Mouse (Mus musculus): Measurements from ENCODE around the gene Ctns.

The Ctns gene

GRCm38 (mm10) chr11:73194444-73194843 is 4.4 kb downstream of the Ctns start:
- DNase-seq (ENCODE audit: low spot score in 2 of 2) = no peak

GRCm38 (mm10) chr11:73193047-73193446 is 5.8 kb downstream of the Ctns start:
- peak in 1 of 2 experiments; percentile 48 for DNase-seq (ENCODE audit: low spot score in 2 of 2)

GRCm38 (mm10) chr11:73187231-73187630 is 11.6 kb downstream of the Ctns start:
- DNase-seq (ENCODE audit: low spot score in 2 of 2) = no peak

GRCm38 (mm10) chr11:73185872-73186615 is 12.8 kb downstream of the Ctns start:
- DNase-seq (ENCODE audit: low spot score in 2 of 2) = no peak

- no peak for DNase-seq (ENCODE audit: low spot score in 2 of 2)
Measured at GRCm38 (mm10) chr11:73177895-73178294, 20.9 kb downstream of the Ctns start.

GRCm38 (mm10) chr11:73177509-73177875 is 21.4 kb downstream of the Ctns start:
- DNase-seq (ENCODE audit: low spot score in 2 of 2) = peak; percentile 83 to 85

GRCm38 (mm10) chr11:73176608-73177508 is 22.0 kb downstream of the Ctns start, which contains the start of the genes Emc6 and Tax1bp3:
Gene Emc6, minus strand, starts transcription at chr11:73177037.
Gene Tax1bp3, plus strand, starts transcription at chr11:73177083.
- DNase-seq (ENCODE audit: low spot score in 2 of 2) = peak; percentile 97

- DNase-seq (ENCODE audit: low spot score in 2 of 2) = no peak
Measured at GRCm38 (mm10) chr11:73176186-73176585, 22.7 kb downstream of the Ctns start.

GRCm38 (mm10) chr11:73175612-73176011 is 23.2 kb downstream of the Ctns start:
- no peak for DNase-seq (ENCODE audit: low spot score in 2 of 2)

- DNase-seq (ENCODE audit: low spot score in 2 of 2) = peak; percentile 79 to 80
Measured at GRCm38 (mm10) chr11:73172186-73172585, 26.7 kb downstream of the Ctns start.

GRCm38 (mm10) chr11:73169231-73169630 is 29.6 kb downstream of the Ctns start:
- no peak for DNase-seq (ENCODE audit: low spot score in 2 of 2)

GRCm38 (mm10) chr11:73168576-73168975 is 30.3 kb downstream of the Ctns start:
- no peak for DNase-seq (ENCODE audit: low spot score in 2 of 2)

GRCm38 (mm10) chr11:73168071-73168470 is 30.8 kb downstream of the Ctns start:
- DNase-seq (ENCODE audit: low spot score in 2 of 2) = no peak

GRCm38 (mm10) chr11:73162284-73162683 is 36.6 kb downstream of the Ctns start:
- no peak for DNase-seq (ENCODE audit: low spot score in 2 of 2)

GRCm38 (mm10) chr11:73161616-73162015 is 37.2 kb downstream of the Ctns start:
- DNase-seq (ENCODE audit: low spot score in 2 of 2) = no peak

- peak; percentile 75 to 78 for DNase-seq (ENCODE audit: low spot score in 2 of 2)
Measured at GRCm38 (mm10) chr11:73160811-73161200, 38.0 kb downstream of the Ctns start.

- DNase-seq (ENCODE audit: low spot score in 2 of 2) = no peak
Measured at GRCm38 (mm10) chr11:73159957-73160810, 38.7 kb downstream of the Ctns start, which contains the start of gene P2rx5. Gene P2rx5, plus strand, starts transcription at chr11:73160421.

- DNase-seq (ENCODE audit: low spot score in 2 of 2) = no peak
Measured at GRCm38 (mm10) chr11:73155071-73155470, 43.8 kb downstream of the Ctns start.

GRCm38 (mm10) chr11:73148209-73148608 is 50.6 kb downstream of the Ctns start:
- DNase-seq (ENCODE audit: low spot score in 2 of 2) = no peak

GRCm38 (mm10) chr11:73146975-73147365 is 51.9 kb downstream of the Ctns start:
- no peak for DNase-seq (ENCODE audit: low spot score in 2 of 2)
